Mouse (Mus musculus): Measurements from ENCODE around the gene Atf4. TPM values are rescaled to one million over a fixed set of nuclear protein-coding genes. Genes with fewer than 3 reads are reported as not detected.

Gene Atf4
- total RNA-seq, 2 experiments from 2014 or later: 263 to 281 TPM

GRCm38 (mm10) chr15:80286851-80287415 lies 31.9 kb downstream of the Atf4 start, which contains the start of gene Cacna1i:
Gene Cacna1i, plus strand, starts transcription at chr15:80287238.
- peak in 1 of 2 experiments; percentile 27 for DNase-seq

DNA sequence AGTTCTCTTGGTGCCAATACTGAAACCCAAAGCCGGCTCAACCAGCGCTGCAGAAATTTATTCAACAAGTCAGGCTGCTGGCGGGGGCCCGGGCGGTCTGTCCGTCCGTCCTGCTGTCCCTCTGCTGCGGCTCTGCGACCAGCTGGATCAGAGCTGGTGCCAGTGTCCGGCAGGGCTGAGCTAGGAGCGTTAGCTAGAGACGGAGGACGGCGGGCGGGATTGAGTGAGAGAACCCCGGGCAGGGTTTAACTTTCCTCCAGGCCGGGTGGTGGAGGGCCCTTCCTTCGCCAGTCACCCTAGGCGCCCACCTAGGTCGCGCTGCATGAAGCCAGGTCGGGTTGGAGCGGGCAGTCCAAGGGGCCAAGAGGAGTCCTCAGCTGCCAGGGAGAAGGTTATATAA lies 33.1 kb downstream of the Atf4 start:
- DNase-seq: peak in 1 of 2 experiments; percentile 19

GRCm38 (mm10) chr15:80289436-80289835 lies 34.5 kb downstream of the Atf4 start:
- DNase-seq: peak; percentile 79 to 83

DNA sequence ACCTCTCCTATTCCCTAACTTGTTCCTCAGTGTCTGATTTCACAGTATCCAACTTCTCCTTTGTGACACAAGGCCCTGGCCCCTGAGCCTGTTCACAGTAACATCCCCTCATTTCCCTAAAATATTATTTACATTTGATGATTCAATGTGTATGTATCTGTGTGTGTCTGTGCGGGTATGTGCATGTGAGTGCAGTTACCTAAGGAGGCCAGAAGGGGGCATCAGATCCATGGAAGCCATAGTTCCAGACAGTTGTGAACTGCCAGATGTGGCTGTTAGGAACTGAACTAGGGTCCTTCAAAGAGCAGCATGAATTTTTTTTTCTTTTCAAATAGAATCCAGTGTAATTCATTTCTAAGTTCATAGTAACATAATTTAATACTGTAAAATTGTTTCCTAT lies 42.2 kb downstream of the Atf4 start:
- DNase-seq: no peak

GRCm38 (mm10) chr15:80303779-80304178 lies 48.8 kb downstream of the Atf4 start:
- no peak for DNase-seq

- DNase-seq: no peak
Observed at GRCm38 (mm10) chr15:80304188-80304587, 49.2 kb downstream of the Atf4 start.

- no peak for DNase-seq
Observed at GRCm38 (mm10) chr15:80306146-80306545, 51.2 kb downstream of the Atf4 start.

Other genes with a start within 250 kb of the Atf4 start
- gene Pdgfb, start 240.2 kb upstream of the Atf4 start, total RNA-seq (2021): 10 to 100 TPM; 31.7 to 39.4 TPM
- gene Syngr1, start 163.8 kb upstream of the Atf4 start, total RNA-seq (2021): 10 to 100 TPM; 28.0 to 31.5 TPM
- 100 to 1,000 TPM; 602 to 611 TPM for gene Rpl3, start 163.3 kb upstream of the Atf4 start, total RNA-seq (2021)
- 10 to 100 TPM; 11.9 to 18.3 TPM for gene Tab1, start 122.1 kb upstream of the Atf4 start, total RNA-seq (2021)
- gene Mgat3, start 81.5 kb upstream of the Atf4 start, total RNA-seq (2021): 10 to 100 TPM in 1 of 2 experiments, 1 to 10 TPM in 1; 7.0 to 10.3 TPM
- gene Mief1, start 21.2 kb upstream of the Atf4 start, total RNA-seq (2021): 10 to 100 TPM; 44.7 to 49.2 TPM
- 10 to 100 TPM; 13.7 to 16.1 TPM for gene AC140267.1, start 19.3 kb upstream of the Atf4 start, total RNA-seq (2021)
- 10 to 100 TPM; 41.4 to 46.9 TPM for gene Rps19bp1, start 9.1 kb downstream of the Atf4 start, total RNA-seq (2021)
- gene Cacna1i, start 32.1 kb downstream of the Atf4 start, total RNA-seq (2021): under 1 TPM; 0.30 to 0.63 TPM

Data from adrenal gland, postnatal 36 days (tissue).